Mouse (Mus musculus) CD8-positive naive resting alpha-beta T cell, adult 2 months (primary cell): ENCODE results near the gene Pole3.

Source experiments
- DNase-seq, 2 experiments: peaks; one replicate each; pipeline ENCODE4 v3.0.0; 2022; ENCODE audit warnings: low read depth in 2 of 2, low spot score in 2 of 2

Pole3 gene

DNA sequence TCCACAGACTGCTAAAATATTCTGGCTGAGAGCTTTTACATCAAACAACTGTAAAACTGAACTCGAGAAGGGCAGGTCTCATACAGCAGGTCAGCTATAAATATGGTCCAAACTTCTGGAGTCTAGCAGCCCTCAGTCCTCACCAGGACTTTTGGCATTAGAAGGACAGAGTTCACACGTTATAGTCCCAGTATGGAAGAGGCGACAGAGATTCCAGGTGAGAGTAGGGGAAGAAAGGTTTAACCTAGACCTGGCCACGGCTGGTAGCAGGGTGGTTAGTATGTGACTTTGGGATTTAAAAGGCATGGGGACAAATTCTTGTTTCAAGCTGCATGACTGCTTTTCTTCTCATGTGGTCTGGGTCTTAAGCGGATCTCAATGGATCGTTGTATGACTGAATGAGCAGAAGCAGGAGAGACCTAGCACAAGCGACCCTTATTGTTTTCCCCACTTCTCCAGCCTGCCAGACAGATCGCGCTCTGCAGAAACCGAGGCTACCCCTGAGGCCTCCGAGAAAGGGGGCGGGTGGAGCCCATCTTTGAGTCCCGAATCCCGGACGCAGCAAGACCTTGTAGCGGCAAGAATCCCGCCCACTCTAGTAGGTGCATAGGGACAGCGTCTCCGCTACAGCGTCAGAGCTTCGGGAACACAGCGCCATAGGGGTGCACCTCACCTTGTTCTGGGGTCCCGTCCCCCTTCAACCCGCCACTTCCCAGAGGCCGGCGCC is 5.6 kb downstream of the Pole3 start:
- DNase-seq, result no peak

DNA sequence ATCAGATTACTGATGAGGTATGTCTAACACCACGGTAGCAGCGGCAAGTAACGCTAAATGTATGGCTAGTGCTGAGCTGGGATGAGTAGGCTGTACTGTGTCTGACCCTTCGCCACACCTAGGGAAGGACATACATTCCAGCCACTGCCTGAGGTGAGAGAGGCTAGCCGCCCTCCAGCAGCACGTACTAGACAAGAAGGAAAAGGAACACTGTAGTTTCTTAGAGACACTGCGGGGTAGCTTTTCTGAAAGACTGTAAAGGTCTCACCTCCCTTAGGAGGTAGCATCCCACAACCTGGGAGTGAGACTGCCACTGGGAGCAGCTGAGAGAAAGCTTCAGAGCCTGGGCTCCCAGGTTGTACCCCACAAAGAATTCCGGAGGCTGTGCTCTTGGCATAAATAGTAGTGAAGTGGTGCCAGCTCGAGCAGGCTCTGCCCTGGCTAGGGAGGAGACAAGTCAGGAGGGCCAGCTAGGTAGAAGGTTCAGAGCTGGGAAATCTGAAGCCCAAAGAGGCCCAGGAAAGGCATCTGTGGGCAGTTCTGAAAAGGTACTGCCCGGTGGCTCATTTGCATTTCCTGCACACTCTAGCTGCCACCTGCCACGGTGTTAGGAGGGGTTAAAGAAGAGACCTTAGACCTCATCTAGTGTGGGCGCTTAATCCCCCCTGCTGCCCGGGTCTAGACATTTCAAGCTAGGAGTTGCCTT is 6.3 kb downstream of the Pole3 start:
- no peak for DNase-seq

DNA sequence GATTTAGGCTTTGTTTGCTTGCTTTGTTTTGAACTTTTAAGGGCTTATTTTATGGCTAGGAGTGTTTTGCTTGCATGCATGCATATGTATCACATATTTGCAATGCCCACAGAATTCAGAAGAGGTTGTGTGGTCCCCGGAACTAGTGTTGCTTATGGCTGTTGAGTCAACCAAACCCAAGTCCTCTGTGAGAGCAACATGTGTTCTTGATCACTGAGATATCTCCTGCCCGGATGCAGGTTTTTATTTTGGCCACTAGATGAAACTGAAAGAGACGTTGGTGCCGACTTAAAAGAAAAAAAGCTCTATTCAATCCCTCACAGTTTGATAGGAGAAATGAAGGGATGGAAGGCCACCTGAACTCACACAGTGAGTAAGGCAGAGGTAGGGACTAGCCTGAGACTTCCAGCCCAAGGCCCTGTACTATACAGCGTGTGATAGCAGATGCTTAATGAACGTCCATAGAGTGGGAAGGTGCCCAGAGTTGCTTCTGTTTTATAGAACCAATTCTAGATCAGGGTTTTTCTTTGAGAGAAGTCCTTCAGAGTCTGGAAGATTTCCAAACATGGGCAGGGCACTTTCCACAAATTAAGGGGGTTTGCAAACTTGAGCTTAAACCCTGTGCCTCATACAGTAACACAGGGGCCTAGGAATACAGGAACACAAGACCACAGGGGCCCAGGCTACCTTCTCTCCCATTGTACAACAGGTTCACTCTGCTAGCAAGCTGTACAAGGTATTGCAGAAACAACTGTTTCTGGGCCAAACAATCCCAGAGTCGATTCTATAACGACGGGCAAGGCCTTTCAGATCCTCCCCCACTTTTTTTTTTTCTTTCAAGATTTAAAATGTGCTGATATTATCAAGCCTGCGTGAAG is 7.1 kb downstream of the Pole3 start:
- no peak for DNase-seq

DNA sequence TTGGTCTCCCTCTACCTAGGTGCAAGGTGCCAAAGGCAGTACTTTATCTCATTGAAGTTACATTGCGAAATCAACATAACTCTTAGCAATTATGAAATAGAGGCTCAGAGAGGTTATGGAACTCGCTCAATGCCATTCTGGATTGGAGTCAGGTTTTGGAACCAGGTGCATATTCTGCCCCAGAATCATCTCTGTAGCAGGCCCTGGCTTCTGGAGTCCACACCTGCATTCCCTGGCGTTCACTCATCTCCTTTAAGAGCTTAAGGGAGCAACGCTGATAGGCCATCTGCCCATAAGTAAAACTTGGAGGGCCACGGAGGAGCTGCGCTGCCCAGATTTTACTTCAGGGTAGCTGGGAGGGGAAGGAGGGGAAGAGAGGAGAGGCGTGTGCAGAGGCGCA is 7.8 kb downstream of the Pole3 start:
- no peak for DNase-seq

DNA sequence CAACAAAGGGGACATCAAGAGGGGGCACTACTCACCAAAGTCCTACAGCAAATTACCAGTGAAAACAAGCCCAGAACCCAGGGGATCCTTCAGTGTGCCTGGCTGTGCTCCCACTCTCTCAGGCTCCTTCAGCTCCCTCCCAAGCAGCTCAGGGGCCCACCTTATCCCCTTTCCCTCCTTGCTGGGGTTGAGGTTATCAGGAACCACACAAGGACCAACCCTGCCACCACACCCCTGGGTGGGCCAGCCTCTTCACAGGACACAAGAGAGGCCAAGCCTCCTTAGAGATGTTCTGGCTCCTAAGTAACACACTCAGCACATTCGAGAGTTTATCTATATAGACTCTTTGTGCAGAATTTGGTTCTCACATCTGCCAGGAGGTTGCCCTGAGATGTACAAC is 8.3 kb downstream of the Pole3 start:
- no peak for DNase-seq

DNA sequence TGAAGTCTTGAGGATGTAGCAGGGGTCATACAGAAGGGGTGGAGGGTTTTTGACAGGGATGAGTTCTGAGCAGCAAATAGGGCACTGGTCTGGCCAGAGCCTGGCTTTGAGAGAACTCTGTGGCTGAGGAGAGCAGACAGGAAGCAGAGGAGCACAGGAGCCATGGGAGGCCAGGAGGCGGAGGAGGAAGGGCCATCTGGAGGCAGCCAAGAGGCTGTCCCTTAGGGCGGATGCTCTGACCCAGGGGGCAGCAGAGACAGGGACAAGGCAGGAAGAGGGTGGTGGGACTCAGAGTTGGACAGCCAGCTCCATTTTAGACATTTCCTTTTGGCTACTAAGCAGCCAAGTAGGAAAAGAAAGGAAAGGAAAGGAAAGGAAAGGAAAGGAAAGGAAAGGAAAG is 8.8 kb downstream of the Pole3 start:
- no peak for DNase-seq

DNA sequence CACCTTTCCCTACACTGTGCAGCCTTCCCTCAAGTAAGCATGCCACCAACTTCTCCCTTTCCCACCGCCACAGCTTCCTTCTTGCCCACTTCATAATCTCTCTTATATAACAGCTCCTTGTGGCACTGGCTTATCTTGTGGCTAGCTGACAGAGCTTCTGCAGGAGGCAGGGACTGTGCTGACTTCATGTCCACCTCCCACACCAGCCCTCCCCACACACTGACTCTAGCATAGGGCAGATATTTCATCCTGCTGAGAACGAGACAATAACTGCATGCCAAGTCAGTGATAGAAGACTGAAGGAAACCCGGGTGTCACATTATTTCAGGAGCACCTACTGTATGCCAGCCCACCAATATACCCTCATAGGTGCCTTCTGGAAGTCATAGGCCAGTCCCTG is 9.4 kb downstream of the Pole3 start:
- no peak for DNase-seq

DNA sequence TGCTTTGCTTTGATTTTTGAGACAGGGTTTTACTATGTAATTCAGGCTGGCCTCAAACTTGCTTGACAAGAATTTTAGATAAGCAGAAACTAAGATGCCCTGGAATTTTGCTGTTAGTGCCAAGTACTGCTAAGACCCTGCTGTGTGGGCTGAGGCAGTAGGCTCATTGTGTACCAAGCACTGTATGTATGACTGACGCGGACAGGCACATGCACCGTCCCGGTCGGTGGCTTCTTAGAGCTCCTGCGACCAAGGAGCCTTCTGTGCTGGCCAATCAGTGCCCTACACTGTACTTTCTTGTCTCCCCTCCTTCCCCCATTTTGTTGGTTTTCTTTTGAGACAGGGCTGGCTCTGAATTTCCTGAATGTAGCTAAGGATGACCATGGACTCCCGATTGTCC is 9.9 kb downstream of the Pole3 start:
- DNase-seq, result no peak

DNA sequence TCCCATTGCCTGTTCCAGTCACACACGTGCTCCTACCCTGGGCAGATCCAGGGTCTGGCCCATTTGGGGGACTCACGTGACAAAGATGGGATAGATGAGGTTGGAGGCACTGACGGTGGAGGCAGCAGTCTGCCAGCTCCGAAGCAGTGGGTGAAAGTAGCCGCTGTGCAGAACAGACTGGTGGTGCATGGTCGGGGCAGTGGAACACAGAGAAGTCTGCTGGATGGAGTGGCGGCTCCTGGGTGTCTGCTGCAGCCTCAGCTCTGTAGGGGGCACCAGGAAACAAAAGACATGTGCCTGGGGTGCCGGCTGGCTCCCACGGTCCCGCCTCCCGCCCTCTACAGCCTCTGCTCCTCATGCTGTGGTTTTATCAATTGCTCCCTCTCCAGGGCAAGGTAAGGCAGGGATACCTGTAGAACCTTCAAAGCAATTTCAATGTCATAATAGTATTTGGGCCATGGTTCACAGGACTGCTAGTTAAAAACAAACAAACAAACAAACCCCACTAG is 10.8 kb downstream of the Pole3 start:
- no peak for DNase-seq

DNA sequence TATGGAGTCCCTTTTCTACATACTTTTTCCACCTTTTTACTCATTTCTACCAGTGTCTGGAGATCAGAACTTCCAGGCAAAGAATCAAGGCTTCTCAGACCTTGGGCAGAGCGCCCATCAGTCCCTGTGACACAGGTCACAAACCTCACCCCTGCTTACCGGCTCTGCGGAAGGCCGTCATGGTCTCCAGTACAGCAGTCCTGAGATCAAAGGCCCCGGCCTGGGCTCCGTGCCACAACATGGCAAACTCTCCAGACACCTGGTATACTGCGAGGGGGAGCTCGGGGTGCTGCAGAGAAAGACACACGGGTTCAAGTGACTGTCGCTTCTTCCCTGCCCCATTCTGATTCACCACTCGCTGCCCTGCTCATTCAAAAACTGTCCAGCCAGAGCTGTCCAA is 14.9 kb downstream of the Pole3 start:
- no peak for DNase-seq

DNA sequence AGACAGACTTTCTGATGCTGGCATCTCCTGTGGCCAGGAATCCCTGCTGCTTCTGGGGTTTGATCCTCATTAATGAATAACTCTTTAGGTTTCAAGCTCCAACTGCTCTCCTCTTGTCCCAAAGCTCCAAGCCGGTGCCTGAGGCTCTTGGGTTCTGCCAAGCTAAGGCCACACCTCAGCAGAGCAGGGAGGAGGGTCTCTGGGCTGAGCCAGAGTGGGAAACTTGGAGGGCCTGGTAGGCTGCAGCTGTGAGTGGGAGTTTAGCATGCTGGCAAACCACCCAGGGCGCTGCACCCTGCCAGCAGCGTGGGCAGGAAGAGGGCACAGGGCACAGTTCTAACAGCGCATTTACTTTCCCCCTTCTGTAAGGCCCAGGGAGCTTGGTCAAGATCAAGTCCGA is 16.0 kb downstream of the Pole3 start:
- DNase-seq, result no peak

DNA sequence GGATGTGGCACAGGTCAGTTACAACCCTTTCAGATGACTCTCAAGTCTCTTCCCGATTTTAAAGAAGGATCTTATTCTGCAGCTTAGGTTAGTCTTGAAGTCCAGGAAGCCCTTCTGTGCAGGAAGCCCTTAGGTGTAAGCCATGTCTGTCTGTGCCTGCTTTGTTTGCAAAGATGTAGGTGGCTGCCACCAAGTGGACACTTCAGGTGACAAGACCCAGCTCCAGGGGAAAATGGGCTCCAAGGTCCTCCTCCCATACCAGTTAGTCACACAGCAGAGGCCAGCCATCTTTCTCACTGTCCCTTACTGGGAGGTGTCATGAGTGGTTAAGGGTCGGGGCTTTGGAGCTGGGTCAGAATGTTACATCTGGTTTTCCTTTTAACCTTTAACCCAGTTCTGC is 18.1 kb downstream of the Pole3 start:
- DNase-seq, result peak in 1 of 2 experiments; percentile 46

DNA sequence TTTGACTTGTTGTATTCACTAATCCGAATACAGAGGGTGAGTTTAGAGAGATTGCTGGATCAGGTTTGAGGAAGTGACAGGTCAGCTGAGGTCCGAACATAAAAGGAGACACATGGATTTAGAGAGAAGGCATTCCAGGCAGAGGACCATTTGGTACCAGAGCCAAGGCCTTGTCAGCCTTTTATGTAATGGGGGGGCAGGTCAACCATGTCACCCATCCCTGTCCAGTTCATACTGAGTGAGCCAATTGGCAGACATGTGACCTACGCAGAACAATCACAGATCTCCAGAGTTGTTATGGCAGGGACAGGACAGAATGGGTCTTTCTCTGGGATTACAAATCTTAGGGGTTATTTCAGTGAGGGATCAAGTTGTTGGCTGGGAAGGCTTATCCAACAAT is 18.9 kb downstream of the Pole3 start:
- DNase-seq, result no peak

DNA sequence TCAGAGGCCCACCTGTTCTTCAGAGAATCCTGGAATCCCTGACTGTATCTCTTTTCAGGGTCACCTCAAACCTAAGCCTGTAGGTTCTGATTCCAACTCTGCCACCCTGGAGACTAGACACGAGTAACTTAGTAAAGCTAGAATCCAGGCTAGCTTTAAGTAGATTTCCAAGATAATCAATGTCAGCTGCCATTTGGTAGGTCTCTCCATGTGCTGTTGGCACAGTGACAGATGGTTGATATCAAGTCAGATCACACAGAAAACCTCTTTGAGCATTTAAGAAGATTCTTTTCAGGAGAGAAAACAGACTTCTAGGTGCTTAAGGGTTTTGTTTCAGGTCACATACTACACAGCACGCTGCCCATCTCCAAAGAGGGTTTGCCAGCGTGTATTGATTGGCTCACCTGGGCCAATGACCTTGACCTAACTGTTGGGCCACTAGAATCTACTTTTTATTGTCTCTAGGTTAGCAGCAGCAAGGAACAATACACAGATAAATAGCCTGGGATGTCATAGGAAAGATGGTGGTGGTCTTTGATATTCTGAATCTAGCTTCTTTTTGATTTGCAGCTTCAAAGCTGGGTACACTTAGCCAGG is 21.4 kb downstream of the Pole3 start, which contains the start of gene Hdhd3:
Gene Hdhd3 (minus strand): TSS at position 94 of the 597 bp plus-strand sequence.
- no peak for DNase-seq

DNA sequence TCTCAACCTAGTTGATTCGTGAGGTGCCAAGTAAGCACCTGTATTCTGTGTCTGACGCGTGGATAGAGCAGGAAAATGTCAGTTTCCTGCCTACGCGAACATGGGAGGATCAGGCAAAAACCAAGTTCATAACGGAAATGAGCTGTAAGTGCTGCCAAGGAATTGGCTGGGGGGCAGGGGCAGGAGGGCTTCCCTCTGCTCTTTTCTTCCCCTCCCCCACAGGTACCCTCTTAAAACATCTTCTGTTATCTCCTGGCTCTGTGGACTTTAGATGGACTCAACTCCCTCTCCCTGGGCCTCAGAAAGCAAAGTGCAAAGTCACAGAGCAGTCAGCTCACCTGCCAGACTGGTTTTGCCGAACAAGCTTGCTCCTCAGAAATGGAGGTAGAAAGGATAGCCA is 21.9 kb downstream of the Pole3 start:
- DNase-seq, result no peak

DNA sequence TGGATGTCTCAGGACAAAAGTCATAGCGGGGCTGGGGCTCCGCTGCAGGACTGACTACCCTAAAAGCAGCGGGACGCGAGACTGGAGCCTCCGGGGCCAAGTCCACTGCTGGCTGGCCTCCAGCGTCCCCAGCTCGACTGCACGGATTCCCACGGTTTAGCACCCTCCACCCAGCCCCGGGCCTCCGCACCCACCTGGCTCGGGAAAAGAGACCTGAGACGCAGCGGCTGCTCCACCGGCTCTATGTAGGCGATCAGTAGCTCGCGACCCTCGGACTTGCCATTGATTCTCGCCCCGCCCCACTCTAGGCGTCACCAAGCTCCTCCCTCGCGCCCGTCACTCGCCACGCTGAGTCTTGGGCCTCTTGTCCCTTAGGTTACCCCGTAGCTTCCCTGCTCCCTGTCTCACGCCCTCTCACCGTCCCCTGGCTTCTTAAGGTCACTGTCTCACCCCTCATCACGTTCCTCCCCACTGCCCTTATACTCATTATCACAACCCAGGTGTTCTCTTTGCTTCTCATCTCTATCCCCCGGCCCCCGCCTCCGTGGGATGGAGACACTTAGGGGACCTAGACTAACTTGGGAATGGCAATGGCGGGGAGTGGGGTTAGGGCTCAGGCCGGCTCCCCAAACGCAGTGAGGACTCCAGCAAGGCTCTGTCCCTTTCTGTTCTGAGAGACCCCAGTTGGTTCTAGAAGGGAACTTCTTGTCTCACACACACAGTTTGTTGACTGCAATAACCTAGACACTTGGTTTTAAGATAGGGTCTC is 22.7 kb downstream of the Pole3 start:
- peak; percentile 21 to 49 for DNase-seq

DNA sequence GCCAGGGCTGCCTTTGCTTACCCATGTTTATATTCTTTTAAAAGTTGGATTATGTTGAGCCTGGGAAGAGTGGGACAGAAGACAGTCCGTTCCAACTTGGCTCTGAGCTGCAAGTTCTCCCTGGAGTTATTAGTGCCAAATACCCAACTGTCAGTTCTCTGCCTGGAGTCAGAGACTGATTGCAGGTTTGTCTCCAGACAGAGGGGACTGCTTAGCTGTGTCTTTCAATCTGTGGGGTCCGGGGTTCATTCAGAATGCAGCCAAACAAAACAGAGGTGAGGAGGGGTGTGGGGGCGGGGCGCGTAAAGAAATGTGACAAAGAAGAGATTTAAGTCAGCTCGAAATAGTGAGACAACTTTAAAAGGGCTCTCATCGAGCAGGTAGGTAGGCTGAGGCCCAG is 23.3 kb downstream of the Pole3 start:
- DNase-seq, result no peak

DNA sequence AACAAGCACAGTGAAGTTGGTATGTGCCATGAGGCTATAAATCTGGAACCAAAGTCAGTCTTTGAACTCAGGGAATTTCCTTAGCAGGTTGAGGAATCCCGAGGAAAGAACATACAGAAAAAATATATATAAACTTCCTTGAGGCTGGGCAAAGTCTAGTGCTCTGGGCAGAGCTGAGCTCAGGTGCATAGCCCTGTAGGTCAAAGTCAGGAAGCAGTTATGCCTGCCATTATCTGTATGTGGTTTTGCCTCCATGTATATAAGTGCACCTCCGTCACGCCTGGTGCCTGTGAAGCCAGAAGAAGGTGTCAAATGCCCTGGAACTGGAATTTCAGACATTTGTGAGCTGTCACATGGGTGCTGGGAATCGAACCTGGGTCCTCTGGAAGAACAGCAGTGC is 24.1 kb downstream of the Pole3 start:
- no peak for DNase-seq

DNA sequence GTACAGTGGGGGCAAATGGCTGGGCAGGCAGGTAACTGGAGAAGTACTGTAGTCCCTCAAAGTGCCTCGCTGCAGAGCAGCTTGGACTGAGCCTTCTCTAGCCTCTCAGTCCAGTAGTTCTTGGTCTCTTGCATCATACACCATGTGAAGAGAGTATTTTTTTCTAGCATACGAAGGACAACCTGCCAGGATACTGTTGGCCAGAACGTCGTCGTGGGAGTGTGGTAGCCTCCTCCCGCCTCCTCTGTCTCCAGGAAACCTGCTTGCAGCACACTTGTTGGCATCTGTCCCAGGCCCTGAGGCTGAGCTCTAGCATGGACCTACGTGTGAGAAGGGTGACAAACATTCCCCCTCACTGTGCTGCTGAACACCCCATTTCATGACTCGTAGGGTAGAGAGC is 28.1 kb downstream of the Pole3 start:
- no peak for DNase-seq

DNA sequence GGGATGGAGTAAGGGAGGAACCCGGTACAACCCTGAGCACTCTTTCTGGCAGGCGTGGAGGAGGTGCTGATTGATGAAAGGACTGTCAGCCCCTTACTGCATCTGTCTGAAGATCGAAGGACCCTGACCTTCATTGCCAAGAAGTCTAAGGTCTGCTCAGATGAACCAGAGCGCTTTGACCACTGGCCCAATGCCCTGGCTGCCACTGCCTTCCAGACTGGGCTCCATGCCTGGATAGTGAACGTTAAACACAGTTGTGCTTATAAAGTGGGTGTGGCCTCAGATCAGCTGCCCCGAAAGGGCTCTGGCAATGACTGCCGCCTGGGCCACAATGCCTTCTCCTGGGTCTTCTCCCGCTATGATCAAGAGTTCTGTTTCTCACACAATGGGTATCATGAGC is 28.9 kb downstream of the Pole3 start:
- no peak for DNase-seq

DNA sequence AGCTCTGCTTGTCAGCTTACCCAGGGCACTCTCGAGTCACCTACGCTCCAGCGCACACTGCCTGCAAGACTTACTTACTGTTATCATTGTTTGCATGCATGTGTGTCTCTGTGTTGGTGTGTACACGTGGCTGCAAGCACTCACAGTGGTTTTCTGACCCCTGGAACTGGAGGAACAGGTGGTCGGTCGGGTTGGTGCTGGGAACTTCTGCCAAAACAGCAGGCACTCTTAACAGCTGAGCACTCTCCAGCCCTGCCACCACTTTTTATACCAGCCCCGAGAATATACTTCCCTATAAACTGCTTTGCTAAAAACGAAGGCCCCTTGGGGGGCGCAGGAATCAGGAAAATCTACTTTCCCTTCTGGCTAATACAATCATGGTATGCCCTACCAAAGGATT is 30.6 kb downstream of the Pole3 start:
- DNase-seq, result no peak
